Mouse (Mus musculus) embryonic facial prominence, embryonic 14.5 days (tissue): ENCODE results near the gene Blm. TPM values are rescaled to one million over a fixed set of nuclear protein-coding genes. Genes with fewer than 3 reads are reported as not detected.

Experiments used
- ATAC-seq: fragments of 200-750 bp; cut with Nextera tagmentation; 2 replicates; pipeline ENCODE4 v1.8.0; 2017; ENCODE audit warnings: low read depth, moderate number of reproducible peaks, moderate TSS enrichment
- DNase-seq: peaks from one replicate; pipeline ENCODE4 v3.0.0-alpha.2; 2015; ENCODE audit warnings: low spot score
- H3K27ac ChIP-seq: fragments of 300-500 bp; sonication (generic); replicated peaks from 2 replicates; pipeline ENCODE4 v1.5.1; 2014; ENCODE audit warnings: low read depth, mild to moderate bottlenecking, low read length, moderate library complexity
- H3K27me3 ChIP-seq: fragments of 300-500 bp; sonication (generic); replicated peaks from 2 replicates; pipeline ENCODE4 v1.6.1; 2014; ENCODE audit warnings: low read length; ENCODE audit not compliant: control insufficient read depth, insufficient read depth
- H3K36me3 ChIP-seq: fragments of 300-500 bp; sonication (generic); 2 replicates; pipeline ENCODE4 v1.6.1; 2014; ENCODE audit warnings: low read length, mixed read lengths; ENCODE audit not compliant: control insufficient read depth, insufficient read depth
- H3K4me1 ChIP-seq: fragments of 300-500 bp; sonication (generic); 2 replicates; pipeline ENCODE4 v1.6.1; 2014; ENCODE audit warnings: antibody characterized with exemption, low read length; ENCODE audit not compliant: control insufficient read depth, insufficient read depth
- H3K4me2 ChIP-seq: fragments of 300-500 bp; sonication (generic); 2 replicates; pipeline ENCODE4 v1.6.1; 2014; ENCODE audit warnings: low read depth, mild to moderate bottlenecking, low read length, moderate library complexity, mixed read lengths
- H3K4me3 ChIP-seq: fragments of 300-500 bp; sonication (generic); 2 replicates; pipeline ENCODE4 v1.5.1; 2014; ENCODE audit warnings: low read depth, mild to moderate bottlenecking, low read length
- H3K9ac ChIP-seq: fragments of 300-500 bp; sonication (generic); 2 replicates; pipeline ENCODE4 v1.6.1; 2014; ENCODE audit warnings: low read depth, mild to moderate bottlenecking, low read length, moderate library complexity, mixed read lengths
- H3K9me3 ChIP-seq: fragments of 300-500 bp; sonication (generic); 2 replicates; pipeline ENCODE4 v1.6.1; 2016; ENCODE audit warnings: low read length; ENCODE audit not compliant: control insufficient read depth
- WGBS: fragments of 180-500 bp; shearing (Covaris S2); extraction: QIAGEN DNeasy Blood & Tissue Kit; methylation state at CpG from one replicate; pipeline ENCODE4 v1.1.7; 2014; 5-methylcytosine and 5-hydroxymethylcytosine counted together
- polyA plus RNA-seq: library from polyadenylated mRNA; unstranded; fragments of >200 nt; fragmentation: Nextera tagmentation; extraction: Ambion mirVana; gene quantifications from 2 replicates; pipeline ENCODE4 v1.2.1, GENCODE M21; 2014

Blm gene
- polyA plus RNA-seq, 1 experiment from 2014 or later: 13.1 TPM

GRCm38 (mm10) chr7:80419278-80419677 is 115.6 kb downstream of the Blm start:
- Histone ChIP-seq H3K4me2 (no peak overlapping the region), H3K4me3 (no peak overlapping the region), H3K36me3 (no peaks in the 10 kb centered on the region), H3K27ac (no peak overlapping the region), H3K4me1 (0 out of 2 replicates have a peak, but pooled peaks cover 4% of the 10 kb centered on the region), H3K27me3 (no peaks in the 10 kb centered on the region), H3K9me3 (no peaks in the 10 kb centered on the region), H3K9ac (no peak overlapping the region)
- ATAC-seq (no peak), DNase-seq (no peak)
- WGBS: 59% methylated on average over 3 of the region's 3 CpGs

DNA sequence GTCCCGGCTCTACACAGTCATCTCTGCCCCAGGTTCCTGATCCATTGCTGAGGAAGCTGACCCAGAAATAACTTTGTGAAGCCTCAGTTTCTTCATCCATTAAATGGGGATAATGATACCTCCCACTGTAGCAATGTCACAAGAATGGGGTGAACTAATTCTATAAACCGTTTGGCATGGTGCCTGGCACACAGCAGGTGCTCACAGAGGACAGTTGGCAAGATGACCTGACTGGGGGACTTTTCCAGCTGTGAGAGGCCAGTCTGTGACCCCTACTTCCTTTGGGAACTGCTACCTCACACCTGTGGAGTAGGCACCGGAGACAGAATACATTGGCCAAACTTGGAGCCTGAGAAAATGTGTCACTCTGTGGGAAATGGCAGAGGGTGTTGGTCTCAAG is 116.9 kb downstream of the Blm start:
- Histone ChIP-seq H3K9me3 (no peaks in the 10 kb centered on the region), H3K4me1 (0 out of 2 replicates have a peak, but pooled peaks cover 1% of the 10 kb centered on the region), H3K4me3 (no peak overlapping the region), H3K36me3 (no peaks in the 10 kb centered on the region), H3K27me3 (no peaks in the 10 kb centered on the region), H3K27ac (no peak overlapping the region), H3K9ac (no peak overlapping the region), H3K4me2 (no peak overlapping the region)
- DNase-seq (no peak), ATAC-seq (no peak)
- 69% methylated on average over 3 of the region's 3 CpGs for WGBS

DNA sequence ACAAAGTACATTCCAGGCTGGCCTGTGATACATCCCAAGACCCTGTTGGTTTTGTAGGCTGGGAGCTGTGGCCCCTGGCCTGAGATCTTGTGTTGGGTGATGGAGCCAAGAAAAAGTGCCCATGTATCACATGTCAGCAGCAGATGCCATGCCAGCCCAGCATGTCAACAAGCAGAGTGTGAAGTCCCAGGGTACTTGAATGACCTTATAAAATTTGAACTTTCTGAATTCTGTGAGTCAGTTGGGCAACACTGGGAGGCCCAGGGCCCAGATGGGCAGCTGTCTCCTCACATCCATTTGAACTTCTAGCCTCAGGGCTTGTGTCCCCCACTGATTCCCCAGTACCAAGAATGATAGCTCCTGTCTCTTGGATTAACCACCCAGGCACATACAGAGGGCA is 117.3 kb downstream of the Blm start:
- H3K9ac ChIP-seq: no peak overlapping the region
- DNase-seq (no peak), ATAC-seq (no peak)
- H3K36me3 ChIP-seq: no peaks in the 10 kb centered on the region
- H3K9me3 ChIP-seq: no peaks in the 10 kb centered on the region
- H3K4me3 ChIP-seq: no peak overlapping the region
- no peaks in the 10 kb centered on the region for H3K4me1 ChIP-seq
- H3K27ac ChIP-seq: no peak overlapping the region
- H3K4me2 ChIP-seq: no peak overlapping the region
- H3K27me3 ChIP-seq: no peaks in the 10 kb centered on the region

DNA sequence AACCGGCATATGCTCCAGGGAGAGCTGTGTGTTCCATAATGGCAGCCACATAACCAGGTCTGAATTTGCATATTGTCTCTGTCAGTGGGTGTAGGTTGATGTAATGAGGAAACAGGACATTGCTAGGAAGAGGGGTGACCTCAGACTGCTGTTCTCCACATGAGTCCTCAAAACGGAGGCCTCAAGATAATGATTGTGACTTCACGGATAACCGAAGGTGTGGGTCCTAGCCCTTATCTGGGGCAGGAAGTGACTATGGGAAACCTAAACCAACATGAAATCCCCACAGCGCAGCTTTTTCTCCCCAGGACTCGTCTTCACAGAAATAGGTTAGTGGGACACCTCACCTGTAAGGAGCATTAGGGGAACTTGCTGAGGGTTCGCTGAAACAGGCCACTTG is 118.0 kb downstream of the Blm start:
- Histone ChIP-seq H3K4me1 (no peaks in the 10 kb centered on the region), H3K4me3 (no peak overlapping the region), H3K27me3 (no peaks in the 10 kb centered on the region), H3K4me2 (no peak overlapping the region), H3K9me3 (no peaks in the 10 kb centered on the region), H3K9ac (no peak overlapping the region), H3K36me3 (no peaks in the 10 kb centered on the region), H3K27ac (no peak overlapping the region)
- 92% methylated on average over 7 of the region's 7 CpGs for WGBS
- DNase-seq (no peak), ATAC-seq (no peak)

DNA sequence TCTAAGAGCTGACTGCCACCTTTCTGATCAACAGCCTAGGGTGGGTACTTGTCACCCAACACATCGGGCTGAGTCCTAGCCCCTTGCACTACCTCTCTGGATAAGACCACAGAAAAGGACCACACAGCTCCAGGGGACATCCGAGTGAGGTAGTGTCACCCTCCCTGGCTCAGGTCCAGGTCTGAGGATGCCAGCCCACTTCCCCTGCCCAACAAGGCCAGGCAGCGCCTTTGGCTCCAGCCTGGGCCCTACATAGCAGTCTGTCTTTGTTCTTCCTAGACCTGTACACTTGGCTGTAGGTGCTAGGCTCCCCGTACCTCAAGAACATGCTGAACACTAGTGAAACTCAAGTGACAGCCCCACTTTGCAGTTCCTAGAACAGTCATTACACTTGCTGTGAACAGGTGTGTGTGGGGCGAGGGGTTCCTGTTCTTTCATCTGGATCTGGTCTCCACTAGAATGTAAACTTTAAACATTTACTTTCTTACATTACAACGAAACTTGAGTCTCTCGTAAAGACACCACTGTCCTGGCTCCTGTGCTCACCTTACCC is 120.5 kb downstream of the Blm start:
- 79% methylated on average over 7 of the region's 7 CpGs for WGBS
- ATAC-seq (no peak), DNase-seq (no peak)
- Histone ChIP-seq H3K9me3 (no peaks in the 10 kb centered on the region), H3K27ac (no peak overlapping the region), H3K9ac (no peak overlapping the region), H3K4me2 (no peak overlapping the region), H3K36me3 (no peaks in the 10 kb centered on the region), H3K4me1 (no peaks in the 10 kb centered on the region), H3K27me3 (no peaks in the 10 kb centered on the region), H3K4me3 (no peak overlapping the region)

DNA sequence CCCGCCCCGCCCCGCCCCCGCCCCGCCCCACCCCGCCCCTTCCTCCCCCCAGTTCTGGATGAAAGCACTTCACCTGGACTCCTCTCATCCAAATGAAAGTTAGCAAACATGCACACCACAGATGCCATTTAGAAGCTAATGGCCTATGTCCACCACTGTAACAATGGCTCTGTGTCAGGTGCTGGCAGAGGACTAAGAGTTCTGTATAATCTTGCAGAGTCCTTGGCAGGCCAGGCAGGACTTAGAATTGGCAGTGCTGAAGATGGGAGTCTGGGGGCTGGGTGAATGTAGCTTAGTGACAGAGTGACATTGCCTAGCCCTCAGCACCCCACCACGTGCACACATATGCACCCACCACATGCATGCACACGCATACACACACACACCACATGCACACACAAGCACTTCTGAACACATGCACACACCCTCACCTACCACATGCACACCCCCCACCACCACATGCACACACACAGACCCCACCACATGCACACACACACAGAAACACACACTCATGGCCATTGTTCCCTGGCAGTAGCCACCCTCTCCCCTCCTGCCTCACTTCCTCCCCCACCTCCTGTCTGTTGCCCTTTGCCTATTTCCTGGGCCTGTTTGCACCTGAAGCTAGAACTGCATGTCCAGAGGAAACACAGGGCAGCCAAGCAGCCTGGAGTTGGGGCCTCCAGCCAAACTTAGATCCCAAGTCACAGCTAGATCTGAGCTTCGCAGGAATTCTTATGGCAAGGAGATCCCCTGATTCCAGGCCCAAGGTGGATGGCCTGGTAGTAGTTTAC is 121.2 kb downstream of the Blm start:
- ATAC-seq (no peak), DNase-seq (no peak)
- Histone ChIP-seq H3K27ac (no peak overlapping the region), H3K4me3 (no peak overlapping the region), H3K4me2 (no peak overlapping the region), H3K4me1 (no peaks in the 10 kb centered on the region), H3K9ac (no peak overlapping the region), H3K36me3 (no peaks in the 10 kb centered on the region), H3K9me3 (no peaks in the 10 kb centered on the region), H3K27me3 (no peaks in the 10 kb centered on the region)
- WGBS: 87% methylated on average over 3 of the region's 9 CpGs

- Histone ChIP-seq H3K4me3 (no peak overlapping the region), H3K4me1 (no peaks in the 10 kb centered on the region), H3K36me3 (no peaks in the 10 kb centered on the region), H3K27ac (no peak overlapping the region), H3K4me2 (no peak overlapping the region), H3K27me3 (no peaks in the 10 kb centered on the region), H3K9me3 (no peaks in the 10 kb centered on the region), H3K9ac (no peak overlapping the region)
- WGBS: 64% methylated on average over 5 of the region's 5 CpGs
- DNase-seq (no peak), ATAC-seq (no peak)
These were observed 122.1 kb downstream of the Blm start for GRCm38 (mm10) chr7:80412781-80413180.

- 71% methylated on average over 10 of the region's 10 CpGs for WGBS
- Histone ChIP-seq H3K4me3 (no peak overlapping the region), H3K27ac (no peak overlapping the region), H3K4me1 (no peaks in the 10 kb centered on the region), H3K4me2 (no peak overlapping the region), H3K9me3 (no peaks in the 10 kb centered on the region), H3K27me3 (no peaks in the 10 kb centered on the region), H3K36me3 (no peaks in the 10 kb centered on the region), H3K9ac (no peak overlapping the region)
- no peak for DNase-seq
- no peak for ATAC-seq
These were observed 122.6 kb downstream of the Blm start for GRCm38 (mm10) chr7:80412279-80412678.

- Histone ChIP-seq H3K4me3 (no peak overlapping the region), H3K9me3 (no peaks in the 10 kb centered on the region), H3K27me3 (no peaks in the 10 kb centered on the region), H3K4me2 (no peak overlapping the region), H3K9ac (peak overlapping the region; percentile 8; the same call in 1 of the 2 replicates), H3K36me3 (no peaks in the 10 kb centered on the region), H3K4me1 (no peaks in the 10 kb centered on the region), H3K27ac (no peak overlapping the region)
- ATAC-seq (no peak), DNase-seq (no peak)
- 81% methylated on average over 9 of the region's 9 CpGs for WGBS
These were observed 124.5 kb downstream of the Blm start for GRCm38 (mm10) chr7:80410380-80410779.
